Mouse (Mus musculus) heart, adult 8-10 months (tissue): ENCODE results near the gene Mau2. TPM values are rescaled to one million over a fixed set of nuclear protein-coding genes. Genes with fewer than 3 reads are reported as not detected.
"Not testable (repeated sequence)": the region's sequence is repeated elsewhere in the genome, so short reads cannot be mapped to it uniquely, and the experiment has no call there.

Experiments used
- DNase-seq: peaks from one replicate; pipeline ENCODE4 v3.0.0; 2022; ENCODE audit warnings: low spot score
- total RNA-seq, 4 experiments: library from RNA; stranded (reverse); gene quantifications; 2 replicates each; pipeline ENCODE4 v1.2.4; 2022

Mau2 gene
- total RNA-seq, 4 experiments from 2014 or later = 29.6 to 34.3 (median 31.3) TPM

DNA sequence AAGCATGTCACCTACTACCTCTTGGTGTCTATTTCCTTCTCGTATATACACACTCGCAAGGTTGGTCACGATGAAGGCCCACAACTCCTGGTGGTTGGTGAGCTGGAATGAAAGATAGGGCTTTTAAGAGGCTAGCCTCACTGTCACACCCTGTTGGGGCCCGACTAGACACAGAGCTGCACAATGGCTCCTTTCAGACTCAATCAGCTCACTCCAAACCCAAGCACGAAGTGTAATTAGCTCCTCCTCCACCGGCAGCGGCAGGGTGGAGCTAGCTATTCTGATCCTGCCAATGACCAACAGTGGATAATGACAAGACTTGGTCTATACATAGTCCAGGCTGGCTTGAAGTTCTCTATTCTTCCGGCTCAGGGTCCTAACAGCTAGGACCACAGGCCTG, 18.9 kb downstream of the Mau2 start:
- DNase-seq = no peak

DNA sequence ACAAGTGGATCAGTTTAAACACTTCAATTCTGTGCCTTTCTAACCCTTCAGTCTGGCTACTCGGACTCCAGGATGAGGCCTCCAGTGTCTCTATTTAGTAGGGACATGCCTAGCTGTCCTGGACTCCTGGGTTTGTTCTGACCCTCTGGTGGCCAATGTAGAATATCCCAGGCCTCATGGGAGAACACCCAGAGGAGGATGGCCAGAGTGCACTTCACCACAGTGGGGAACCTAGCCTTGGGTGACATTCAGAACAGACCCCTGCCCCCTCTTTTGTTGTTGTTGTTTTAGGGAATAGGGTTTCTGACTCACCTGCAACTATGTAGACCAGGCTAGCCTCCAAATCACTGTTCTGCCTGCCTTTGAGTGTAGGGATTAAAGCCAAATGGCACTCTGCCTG, 27.5 kb downstream of the Mau2 start:
- DNase-seq = no peak

DNA sequence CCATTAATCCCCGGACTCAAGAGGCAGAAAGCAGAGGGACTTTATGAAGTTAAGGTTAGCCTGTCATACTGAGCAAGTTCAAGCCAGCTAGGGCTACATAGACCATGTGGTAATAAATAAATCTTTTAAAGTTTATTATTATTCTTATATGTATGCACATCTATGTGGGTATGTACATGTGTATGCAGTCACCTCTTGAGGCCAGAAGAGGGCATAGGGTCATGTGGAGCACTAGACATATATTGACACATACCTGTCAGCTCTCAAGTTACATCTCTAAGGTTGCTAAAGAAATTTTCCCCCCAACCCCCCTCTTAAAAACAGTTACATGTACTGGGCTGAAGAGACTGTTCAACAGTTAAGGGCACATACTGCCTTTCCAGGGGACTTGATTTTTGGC, 29.8 kb downstream of the Mau2 start:
- DNase-seq = no peak

DNA sequence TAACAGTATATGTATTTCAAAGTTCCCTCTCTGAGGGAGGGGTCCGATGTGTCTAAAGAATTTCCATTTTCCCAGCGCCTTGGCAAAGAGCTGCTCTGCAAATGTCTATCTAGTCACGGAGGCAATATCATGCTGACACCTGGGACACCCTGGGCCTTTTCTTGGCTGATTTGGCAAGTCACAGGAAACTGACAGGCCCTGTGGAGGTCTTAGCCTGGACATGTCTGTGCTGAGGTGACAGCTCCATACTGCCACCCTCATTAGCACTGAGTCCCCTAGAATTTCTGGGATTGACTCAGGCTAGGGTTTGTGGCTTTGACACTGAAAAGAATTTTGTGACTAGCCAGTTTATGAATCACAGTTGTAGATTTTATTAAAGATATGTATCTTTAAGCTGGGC, 30.2 kb downstream of the Mau2 start:
- DNase-seq = no peak

DNA sequence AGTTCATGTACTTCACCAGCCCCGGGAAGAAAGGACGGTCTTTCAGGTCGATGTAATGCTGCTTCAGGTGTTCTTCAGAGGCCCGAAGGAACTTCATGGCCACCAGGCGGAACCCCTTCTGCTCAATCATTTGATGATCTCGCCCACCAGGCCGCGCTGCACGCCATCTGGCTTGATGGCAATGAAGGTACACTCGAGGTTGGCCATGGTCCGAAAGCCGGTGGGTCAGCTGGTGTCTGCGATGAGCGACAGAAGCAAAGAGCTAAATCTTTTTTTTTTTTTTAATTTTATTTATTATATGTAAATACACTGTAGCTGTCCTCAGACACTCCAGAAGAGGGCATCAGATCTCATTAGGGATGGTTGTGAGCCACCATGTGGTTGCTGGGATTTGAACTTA, 31.7 kb downstream of the Mau2 start:
- not testable (repeated sequence) for DNase-seq

DNA sequence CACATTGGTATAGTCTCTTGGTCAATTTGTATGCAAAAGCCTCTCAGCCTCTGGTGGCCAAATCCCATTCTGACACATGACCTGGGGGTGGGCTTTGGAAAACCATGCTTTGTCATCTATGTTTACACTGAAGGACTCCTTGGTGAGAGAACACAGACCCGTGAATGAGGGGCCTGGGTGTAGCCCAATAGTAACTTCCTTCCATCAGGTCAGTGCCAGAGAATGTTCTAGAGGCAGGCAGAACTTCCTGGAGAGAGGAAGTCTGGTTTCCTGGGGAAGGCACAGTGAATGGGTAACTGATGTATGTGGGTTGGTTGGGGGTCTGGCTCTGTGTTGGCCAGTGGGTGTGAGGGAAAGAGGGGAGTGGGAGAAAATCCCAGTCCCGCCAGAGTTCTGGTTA, 37.4 kb downstream of the Mau2 start:
- DNase-seq = peak; percentile 71

DNA sequence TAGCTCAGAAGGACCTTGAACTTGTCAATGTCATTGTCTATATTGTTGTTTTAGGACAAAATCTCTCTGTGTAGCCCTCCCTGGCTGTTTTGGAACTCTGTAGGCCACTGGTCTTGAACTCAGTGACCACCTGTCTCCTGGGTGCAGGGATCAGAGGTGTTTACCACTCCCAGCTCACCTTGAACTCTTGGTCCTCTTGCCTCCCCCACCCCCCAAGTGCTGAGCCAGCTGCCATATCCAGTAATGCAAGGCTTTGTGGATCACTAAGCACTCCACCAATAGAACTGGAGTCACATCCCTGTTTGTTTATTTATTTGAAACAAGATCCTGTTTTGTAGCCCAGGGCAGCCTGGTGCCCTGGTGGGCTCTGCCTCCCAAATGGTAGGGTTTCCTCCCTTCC, 38.2 kb downstream of the Mau2 start:
- DNase-seq = no peak

DNA sequence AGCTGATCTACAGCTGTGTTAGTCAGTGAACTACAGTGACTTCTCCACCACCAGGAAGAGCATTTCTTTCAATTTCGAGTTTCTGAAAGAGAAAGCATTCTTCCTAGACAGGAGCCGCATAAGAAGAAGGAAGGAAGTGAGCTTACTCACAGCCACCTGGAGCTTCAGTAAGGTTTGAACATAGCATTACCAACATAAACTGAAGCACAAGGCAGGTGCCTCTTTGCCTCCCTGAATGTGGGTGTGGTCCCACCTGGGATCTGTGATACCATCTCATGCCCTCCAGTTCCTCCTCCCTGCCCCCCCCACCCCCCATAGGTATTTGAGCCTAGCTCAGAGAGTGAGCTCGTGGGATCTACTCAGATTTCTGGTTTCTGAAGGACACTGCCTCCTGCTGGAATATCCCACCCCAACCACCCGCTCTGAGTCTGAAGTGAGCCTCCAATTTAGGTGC, 39.3 kb downstream of the Mau2 start:
- DNase-seq = no peak

DNA sequence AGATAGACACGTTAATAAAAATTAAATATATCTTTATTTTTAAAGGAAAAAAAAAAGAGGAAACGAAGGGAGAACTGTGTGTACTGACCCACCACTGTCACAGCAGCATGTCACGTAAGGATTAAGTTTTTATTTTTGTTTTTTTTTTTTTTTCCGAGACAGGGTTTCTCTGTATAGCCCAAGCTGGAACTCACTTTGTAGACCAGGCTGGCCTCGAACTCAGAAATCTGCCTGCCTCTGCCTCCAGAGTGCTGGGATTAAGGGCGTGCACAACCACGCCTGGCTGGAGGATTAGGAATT, 40.7 kb downstream of the Mau2 start:
- not testable (repeated sequence) for DNase-seq

DNA sequence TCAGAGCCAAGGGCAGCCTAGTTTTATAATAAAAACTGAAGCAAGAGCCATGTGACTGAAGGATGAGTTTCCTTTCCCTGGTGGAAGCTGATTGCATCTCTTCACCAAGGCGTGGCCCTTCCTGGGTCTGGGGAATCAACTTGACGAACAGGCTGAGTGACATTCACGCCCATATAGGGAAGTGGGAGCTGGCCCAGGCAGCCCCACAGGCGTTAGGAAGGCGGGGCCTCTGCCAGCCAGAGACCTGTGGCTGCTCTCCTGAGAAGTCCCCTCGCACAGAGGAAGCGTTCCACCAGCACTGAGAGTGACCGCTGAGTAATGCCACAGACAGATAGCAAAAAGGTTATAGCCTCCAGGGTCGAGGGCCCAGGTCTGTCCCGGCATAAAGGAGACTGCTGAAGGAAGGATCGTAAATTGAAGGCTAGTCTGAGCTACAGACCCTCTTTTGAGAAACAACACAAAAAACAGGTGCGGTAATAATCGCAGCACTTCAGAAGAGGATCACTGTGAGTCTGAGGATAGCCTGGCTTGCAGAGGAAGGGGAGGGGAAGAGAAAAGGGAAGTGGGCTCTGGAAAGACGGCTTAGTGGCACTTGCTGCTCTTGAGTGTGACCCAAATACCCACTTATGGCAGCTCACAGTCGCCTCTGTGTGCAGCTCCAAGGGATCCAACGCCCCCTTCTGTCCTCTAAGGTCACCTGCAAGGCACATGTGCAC, 41.2 kb downstream of the Mau2 start:
- DNase-seq = peak; percentile 71

DNA sequence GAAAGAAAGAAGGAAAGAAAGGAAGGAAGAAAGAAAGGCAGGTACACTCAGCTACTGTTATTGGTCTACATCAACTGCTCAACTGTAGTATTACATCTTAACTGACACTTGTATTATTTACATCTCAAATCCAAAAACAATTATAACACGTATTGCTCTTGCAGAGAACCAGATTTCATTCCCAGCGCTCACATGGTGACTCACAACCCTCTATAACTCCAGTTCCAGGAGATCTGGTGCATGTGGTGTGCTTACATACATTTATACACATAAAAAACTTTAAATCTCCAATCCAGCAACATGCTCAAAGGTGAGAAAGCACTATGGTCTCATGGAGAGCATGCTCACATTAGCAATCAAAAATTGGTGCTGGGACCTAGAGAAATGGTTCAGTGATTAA, 42.3 kb downstream of the Mau2 start:
- no peak for DNase-seq

DNA sequence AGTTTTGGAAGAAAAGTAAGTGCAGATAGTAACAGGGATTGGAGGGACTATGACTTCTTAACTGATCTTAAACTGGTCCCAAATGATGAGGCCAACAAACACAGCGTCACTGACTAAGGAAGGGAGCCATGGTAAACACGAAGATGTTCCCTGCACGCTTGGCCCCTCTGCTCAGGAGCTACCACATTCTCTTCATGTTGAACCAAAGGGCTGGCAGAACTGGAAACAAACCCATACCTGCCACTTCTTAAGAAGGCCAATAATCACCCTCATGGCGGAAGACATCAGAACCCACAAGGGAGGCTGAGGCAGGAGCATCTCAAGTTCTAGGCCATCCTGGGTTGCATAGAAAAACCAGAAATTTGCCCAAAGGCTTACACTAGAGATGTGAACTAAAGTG, 43.3 kb downstream of the Mau2 start:
- DNase-seq = no peak

DNA sequence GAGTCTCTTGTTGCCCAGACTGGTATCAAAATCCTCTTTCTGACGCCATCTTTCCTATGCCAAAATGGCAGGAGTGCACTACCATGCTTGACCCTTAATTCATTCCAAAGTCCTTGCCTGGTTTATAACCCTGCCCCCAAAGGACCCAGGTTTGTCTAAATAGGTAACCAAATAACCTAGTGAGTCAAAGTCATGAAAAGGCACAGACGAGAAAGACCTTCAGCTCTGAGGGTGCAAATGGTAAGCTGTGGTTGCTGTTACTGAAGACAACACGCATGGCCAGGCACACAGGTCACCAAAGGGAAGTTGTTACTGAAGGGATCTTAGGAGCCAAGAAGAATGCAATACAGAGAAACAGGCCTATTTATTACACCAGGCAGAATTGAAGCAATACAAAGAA, 43.8 kb downstream of the Mau2 start:
- no peak for DNase-seq

DNA sequence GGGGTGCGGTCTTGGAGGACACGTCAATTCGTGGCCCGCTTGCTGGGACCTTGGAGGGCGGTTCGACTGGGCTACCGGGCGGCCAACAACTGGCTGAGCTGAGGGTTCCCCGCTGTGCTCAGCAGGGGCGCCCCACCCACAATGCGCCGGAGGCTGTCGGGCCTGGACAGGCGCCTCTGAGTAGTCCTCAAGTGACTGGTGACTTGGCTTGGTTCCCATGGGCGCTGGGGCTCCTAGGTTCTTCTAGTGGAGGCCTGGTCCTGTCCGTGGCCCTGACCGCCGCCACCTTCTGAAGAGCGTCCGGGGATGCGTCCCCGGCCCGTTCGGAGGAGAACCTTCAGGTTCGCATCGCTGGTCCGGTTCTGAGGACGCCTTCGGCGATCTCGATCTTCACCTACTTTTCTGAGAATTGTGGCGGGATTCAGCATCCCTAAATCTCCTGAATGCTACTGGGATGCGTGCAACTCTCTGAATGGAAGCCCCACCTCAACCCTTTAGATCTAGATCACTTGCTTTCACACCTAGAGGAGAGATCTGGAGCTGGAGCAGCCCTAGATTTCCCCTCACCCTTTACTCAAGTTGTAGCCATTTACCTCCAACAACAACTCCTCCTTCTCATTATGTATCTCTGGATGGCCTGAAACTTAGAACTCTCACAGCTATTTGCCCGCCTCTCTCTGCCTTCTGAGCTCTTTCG, 45.8 kb downstream of the Mau2 start:
- DNase-seq = no peak

DNA sequence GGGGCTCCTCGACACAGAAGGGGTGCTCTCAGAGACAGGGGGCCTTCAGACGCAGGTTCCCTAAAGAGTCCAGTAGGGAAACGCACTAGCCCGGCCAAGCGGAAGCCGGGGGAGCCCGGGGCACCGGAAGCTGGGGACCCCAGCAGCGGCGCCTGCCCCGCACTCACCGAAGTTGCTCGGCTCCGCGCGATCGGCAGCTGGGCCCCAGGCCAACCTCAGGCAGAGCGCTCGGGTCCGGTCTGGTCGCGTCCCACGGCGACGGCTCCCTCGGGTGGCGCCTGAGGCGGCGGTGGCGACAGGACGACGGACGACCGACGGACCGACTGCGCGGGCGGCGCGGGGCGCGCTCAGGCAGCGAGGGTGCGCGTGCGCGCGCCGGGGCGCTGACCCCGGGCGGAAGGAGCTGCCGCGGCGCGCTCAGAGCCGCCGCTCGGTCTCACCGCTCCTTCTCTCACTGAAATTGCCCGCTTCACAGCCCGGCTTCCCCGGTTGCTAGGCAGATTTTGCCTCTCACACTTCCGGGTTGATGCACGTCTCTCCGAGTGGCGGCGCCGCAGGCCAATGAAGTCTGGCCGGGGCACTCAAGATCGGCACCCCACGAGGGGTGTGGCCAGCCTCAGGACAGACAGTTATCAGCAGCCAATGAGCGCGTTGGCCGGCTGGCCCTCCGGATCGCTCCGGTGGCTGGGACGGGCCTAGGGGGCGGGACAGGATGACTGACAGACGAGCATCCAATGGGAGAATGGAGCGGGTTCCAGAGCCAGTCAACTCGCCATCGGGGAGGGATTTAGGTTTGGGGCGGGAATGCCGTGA, 46.6 kb downstream of the Mau2 start, which contains the start of gene Gatad2a:
Gene Gatad2a (minus strand): TSS at position 609 of the 813 bp plus-strand sequence.
- peak; percentile 100 for DNase-seq

DNA sequence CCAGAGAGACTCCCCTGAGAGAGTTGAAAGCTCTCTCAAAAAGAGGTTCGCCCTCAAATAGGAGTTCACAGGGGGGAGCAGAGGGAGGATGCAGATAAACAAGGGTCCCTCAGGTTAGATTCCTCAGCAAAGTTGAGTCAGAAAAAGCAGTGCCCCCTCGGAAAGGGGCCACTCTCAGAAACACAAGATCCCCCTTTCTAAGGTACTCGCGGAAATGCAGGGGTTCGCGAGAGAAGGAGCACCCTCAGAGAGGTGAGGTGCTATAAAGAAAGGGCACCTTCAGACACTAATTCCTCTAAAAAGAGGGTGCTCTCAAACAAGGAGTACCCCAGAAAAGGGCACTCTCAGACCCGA, 47.1 kb downstream of the Mau2 start:
- no peak for DNase-seq

DNA sequence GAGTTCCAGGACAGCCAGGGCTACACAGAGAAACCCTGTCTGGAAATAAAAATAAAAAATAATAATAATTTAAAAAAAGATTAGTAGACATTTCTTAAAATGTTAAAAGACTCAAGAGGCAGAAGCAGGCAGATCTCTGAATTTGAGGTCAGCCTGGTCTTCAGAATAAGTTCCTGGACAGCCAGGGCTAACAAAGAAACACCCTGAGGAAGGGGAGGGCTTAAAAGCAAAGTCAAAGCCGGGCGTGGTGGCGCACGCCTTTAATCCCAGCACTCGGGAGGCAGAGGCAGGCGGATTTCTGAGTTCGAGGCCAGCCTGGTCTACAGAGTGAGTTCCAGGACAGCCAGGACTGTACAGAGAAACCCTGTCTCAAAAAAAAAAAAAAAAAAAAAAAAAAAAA, 53.6 kb downstream of the Mau2 start:
- not testable (repeated sequence) for DNase-seq

DNA sequence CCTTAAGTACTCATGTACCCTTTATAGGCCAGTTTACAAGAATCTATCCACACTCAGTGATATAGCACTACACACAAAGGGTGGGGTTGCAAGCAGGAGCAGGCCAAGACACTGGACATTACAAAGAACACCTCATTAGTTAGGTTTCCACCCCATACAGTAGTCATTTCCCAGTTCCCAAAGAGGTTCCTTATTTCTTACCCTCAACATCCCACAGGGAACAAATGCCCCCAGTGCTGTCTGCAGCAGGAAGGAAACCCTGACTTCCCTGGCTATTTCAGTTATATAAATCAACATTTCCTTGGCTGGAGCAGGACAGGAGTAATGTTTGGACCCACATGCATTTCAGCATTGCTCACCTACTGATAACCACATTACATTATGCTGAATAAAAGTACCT, 54.8 kb downstream of the Mau2 start:
- no peak for DNase-seq

DNA sequence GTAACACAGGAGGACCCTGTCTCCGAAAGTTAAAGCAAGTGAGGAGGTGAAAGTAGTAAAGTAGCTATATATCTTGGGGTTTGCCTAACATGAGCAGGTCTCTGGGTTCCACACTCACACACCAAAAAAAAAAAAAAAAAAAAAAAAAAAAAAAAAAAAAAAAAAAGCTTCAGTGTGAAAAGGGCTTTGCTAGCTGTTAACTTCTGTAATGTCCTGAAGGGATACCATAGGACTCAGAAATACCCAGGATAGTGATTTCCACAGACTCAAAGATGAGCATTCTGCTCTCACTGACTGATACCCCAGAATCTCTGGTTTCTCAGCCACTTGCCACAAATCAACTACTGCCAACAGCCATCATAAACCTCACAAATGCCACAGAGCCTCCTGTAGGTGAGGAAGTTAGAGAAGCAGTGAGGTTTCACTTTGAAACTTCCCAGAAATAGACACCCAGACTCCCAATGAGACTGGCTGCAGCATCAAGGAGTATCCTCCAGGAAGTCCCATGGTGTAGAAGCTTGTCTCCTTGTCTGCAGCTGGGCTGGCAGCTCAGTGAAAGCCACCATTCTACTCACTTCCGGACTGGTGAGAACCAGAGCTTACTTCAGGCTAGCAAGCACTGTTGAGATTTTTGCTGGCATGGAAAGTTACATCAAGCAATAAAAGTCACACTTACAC, 57.5 kb downstream of the Mau2 start:
- DNase-seq = no peak

DNA sequence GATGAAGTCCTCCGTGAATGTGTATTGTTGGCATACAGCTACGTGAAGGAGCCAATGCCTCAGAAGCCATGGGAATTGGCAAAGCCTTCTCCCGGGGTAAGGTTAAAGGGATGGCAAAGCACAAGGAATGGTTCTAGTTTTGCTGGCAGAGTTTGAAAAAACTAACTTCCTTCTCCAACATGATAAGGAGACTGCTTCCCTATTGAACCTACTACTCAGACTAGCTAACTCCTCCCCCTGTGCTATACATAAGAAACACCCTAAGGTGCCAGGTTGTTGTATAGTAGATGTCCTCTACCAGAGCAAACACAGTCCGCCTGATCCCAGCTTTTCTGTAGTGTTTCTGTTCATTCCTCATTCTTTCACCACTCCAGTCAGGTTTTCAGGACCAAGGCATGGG, 64.1 kb downstream of the Mau2 start:
- no peak for DNase-seq

DNA sequence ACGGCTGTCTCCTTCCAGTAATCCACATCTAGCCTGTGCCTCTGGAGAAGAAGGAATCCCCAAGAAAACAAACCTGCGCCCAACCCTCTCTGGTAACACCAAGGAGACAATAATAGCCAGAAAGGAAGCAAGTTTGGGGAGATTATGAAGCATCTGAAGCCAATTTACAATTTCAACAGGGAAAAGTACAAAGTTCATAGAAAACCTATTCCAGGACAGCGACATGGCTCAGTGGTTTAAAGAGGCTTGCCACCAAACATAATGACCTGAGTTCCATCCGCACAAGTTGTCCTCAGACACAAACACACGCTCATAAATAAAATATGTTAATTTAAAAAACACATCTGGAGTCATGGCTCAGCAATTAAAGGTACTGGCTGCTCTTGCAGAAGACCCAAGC, 67.7 kb downstream of the Mau2 start:
- DNase-seq = no peak

DNA sequence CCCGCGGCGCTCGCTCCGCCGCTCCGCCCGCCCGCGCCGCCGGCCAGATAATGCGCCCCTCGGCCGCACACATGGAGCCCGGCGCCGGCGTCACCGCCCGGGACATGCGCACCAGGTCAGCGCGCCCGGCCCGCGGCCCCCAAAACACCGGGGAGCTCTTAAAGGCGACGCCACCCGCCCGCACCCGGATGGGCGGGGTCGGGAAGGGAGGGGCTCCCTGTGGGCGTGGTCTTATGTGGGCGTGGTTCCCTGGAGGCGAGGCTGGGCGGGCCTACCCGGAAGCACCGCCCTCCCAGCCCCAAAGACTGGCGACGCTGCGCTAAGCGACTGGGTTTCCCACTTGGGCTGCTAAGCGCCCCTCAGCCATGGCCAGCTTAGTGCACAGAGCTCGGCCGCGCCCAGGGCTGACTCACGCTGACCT, 68.3 kb downstream of the Mau2 start:
- peak; percentile 95 for DNase-seq
